Mouse (Mus musculus): ENCODE measurements around the gene Arhgap8.

Arhgap8 gene

DNA sequence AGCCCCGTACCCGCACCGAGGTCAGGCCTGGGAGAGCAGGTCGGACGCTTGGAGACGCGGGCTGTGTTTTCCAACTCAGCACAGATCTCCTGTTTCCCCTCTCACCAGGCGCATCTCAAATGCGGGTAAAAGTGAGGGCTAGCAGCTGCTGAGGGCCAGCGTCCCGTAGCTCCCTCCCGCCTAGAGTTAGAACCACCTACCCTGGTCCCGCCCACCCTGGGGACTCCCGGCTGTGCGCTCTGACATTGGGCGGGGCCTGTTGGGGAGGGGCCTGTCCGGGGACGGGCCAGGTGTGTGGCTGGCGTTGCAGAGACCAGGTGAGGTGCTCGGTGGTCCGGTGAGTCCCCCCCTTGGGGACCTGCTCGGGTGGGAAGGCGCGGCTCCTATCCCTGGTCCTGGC lies at the start of gene Arhgap8:
Arhgap8 (plus strand) TSS at position 262 of the 400 bp plus-strand sequence.
- DNase-seq (ENCODE audit: low spot score): no peak

DNA sequence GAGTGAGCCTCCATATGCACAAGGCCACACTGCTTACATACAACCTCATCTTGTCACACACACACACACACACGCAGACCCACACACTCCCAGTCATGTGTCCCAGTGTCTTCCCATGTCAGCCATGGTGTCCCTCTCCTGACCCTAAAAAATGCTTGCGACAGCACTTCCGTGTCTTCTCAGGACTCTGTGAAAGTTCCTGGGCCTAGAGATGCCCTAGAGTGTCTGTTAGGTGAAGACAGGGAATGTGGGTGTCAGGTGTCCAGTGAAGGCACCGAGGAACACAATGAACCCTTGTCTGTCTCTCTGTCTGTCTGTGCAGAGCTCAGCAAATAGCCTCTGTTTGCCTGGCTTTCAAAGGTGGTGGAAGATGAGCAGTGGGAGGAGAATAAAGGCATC lies 49.2 kb upstream of the Arhgap8 start:
- no peak for DNase-seq (ENCODE audit: low spot score)

DNA sequence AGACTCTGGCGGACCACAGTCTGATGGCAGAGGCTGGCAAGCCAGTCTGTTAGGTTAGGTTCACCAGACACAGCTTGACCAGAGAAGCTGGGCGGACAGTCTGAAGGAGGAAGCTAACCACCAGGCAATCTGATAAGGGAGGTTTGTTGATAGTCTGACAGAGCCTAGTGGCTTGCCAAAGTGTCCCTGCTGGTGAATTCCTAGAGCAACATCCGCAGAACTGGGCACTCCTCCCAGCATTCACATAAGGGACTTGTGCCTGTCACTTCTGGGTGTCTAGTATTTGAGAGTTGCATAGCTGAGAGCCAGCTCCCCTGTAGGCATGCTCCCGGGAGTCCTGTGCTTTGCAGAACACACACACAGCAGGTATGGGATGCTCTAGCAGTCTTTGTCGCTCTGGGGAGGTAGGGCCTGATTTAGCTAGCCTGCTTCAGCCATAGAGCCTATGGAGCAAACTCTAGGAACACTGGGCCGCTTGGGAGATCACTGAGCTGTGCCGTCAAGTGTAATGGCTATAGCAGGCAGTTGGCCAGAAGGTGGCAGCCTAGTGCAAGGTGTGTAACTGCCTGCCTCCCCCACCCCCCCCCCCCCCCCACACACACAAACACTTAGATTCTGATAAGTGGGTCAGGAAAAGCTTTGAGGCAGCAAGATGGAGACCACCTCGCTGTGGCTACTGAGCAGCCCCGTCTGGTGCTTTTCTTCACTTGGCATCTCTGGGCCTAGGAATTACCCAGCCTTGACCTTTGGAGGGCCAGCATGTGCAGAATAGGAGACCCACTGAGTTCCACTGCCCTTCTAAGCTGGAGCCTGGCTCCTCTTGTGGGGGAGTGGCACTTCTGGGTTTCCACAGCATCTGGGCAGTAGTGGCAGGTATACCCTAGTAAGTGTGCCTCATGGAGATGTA lies 48.2 kb upstream of the Arhgap8 start:
- peak; percentile 72 for DNase-seq (ENCODE audit: low spot score)

DNA sequence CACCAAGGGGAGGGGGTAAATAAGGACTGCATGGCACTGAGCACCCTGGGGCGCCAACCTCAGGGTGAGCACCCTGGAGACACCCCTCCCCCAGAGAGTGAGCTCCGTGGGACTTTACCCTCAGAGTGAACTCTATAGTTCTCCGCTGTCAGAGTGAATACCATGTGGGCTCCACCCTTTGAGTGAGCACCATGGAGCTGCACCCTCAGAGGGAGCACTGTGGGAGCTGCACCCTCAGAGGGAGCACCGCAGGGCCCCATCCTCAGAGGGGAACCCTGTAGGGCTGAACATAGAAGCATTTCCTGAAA lies 47.6 kb upstream of the Arhgap8 start:
- DNase-seq (ENCODE audit: low spot score): no peak

DNA sequence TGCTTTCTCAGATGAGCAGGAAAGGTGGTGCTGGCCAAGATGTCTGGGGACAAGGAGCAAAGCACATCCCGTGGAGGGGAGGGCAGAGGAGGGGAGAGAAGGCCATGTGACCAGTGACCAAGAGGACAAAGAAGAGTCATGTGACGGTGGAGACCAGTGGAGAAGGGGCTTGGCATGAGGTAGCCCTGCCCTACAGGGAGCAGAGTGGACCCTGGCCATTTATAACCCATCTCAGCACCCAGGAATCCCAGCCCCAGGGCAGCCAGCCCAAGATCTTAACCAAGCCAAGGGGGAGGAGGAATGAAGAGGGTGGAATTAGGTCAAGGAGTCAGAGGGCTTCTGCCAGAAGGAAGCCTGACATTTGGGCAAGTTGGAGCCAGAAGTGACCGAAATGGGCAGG lies 47.2 kb upstream of the Arhgap8 start:
- DNase-seq (ENCODE audit: low spot score): no peak

DNA sequence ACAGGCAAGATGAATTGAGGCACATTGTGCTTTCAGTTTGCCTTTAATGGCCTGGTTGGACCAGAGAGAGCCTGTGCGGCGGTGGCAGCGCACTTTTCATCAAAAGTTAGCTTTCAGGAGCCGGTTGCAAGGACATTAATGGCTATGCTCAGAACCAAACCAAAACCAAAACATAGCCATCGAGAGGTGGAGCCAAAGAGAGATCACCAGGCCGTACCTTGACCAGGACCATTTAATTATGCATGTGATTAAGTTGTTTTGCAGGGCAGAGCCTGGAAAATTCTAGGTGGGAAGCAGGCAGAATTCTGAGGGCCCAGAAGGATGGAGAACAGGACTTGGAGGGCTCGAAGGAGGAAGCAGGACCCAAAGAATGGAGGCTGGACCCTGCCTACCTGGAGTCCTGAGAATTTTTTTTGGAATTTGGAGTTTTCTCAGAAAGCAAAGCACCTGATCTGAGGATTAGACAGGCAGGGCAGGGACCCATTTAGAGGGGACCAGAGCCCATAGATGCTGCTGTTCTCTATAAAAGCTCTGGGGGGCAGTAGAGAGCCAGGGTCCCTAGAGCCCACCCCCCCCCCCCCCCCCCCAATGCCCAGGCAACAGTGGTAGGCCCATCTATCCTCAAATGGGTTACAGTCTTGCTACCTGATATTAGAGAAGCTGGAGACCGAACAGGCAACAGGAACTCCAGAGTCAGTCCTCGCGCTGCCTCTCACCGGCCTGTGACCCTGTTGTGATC lies 45.4 kb upstream of the Arhgap8 start:
- peak; percentile 47 for DNase-seq (ENCODE audit: low spot score)

DNA sequence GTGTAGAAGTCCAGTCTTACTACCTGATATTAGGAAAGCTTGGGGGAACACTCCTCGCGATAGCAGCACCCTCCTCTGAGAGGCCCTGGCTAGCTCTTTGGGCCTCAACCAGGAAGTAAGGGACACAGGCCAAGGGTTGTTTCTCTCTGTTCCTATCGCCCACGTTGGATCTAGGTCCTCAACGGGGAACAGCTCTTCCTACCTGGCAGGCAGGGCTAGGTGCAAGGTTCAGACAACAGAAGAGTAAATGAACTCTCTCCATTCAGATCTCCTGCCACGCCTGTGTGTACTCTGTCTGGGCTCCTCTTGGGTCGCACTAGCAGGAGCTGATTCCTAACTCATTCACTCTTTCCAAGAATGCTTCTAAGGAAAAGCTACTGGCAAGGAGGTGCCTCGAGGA lies 44.5 kb upstream of the Arhgap8 start:
- no peak for DNase-seq (ENCODE audit: low spot score)

DNA sequence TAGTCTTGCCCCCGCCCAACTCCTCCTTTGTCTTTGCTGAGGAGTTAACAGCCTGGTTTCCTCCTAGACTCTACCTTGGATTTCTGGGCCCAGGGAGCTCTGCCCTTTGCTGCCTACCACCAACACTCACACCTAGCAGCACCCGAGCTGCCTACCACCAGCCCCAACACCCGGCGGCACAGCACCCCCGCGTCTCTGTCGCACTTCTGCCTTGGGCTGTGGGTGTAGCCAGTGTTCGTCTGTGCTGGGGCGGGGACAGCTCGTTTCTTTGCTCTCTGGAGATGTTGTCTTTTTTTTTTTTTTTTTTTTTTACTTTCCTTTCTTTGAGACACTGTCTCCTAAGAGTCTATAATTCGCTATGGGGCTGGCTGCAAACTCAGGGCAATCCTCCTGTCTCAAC lies 41.9 kb upstream of the Arhgap8 start:
- no peak for DNase-seq (ENCODE audit: low spot score)

DNA sequence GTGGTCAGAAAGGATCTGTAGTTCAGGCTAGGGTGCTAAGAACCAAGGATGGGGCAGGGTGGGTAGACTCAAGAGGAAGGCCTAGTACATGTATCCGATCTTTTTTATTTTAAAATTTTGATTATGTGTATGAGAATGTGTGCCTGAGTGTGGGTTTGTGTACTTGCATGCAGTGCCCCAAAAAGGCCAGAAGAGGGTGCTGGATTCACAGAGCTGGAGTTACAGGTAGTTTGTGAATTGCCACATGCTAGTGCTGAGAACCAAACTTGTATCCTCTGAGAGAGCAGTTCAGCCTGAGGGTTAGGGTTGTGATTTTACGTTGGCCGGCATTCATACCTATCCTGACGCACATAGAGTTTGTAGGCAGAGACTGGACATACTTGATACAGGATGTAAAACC lies 40.8 kb upstream of the Arhgap8 start:
- DNase-seq (ENCODE audit: low spot score): no peak

DNA sequence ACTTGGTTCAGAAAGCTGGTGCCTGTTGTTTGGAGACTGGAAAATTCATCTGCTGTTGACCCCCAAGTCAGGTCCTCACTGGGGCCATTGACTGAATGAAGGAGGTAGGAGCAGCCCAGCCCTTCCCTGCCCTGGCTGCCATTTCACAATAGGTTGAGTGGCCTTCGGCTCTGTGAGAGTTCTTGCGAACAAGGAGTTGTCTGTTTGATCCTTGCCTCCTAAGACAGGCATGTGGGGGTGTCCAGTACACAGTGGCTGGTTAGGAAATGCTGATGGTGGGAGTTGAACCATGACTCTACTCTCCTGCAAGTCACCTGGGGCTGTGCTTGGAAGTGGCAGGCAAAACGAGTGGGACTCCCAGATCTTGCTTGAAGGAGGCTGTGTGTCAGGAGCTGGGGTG lies 40.1 kb upstream of the Arhgap8 start:
- DNase-seq (ENCODE audit: low spot score): no peak

DNA sequence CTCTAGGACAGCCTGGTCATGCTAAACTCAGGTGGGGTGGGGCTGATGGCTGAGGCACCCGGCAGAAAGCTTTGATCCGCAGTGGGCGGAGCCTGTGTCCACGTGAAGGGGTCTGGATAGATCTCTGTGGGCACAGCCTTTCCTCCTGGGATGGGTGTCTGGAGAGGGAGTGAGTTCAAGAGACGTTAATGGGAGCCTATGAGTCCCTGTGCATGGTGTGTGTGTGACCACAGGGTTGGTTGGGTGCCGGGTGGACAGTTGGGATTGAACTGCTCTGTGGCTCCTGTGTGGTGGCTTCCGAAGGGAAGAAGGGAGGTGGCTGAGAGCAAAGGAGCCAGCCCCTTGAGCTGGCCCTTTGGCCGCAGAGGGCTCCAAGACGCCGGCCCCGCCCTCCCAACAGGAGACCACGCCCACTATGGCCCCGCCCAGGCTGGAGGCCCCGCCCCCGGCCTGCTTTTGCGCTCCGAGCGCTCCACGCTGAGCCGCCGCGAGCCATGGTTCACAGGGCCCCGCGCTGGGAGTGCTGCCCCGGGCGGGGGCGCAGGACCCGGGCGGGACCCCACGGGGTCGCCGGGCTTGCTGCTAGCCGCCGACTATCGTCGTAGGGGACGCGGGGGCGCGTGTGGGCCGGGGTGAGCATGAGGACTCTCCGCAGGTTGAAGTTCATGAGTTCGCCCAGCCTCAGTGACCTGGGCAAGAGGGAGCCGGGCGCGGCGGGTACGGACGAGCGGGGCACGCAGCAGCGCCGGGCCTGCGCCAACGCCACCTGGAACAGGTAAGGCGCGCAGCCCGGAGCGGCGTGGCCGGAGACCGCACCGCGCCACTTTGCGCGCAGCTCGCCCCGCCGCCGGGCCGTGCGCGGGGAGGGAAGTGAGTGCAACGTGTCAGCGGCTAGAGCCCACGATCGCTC lies 39.1 kb upstream of the Arhgap8 start:
- DNase-seq (ENCODE audit: low spot score): peak; percentile 91

DNA sequence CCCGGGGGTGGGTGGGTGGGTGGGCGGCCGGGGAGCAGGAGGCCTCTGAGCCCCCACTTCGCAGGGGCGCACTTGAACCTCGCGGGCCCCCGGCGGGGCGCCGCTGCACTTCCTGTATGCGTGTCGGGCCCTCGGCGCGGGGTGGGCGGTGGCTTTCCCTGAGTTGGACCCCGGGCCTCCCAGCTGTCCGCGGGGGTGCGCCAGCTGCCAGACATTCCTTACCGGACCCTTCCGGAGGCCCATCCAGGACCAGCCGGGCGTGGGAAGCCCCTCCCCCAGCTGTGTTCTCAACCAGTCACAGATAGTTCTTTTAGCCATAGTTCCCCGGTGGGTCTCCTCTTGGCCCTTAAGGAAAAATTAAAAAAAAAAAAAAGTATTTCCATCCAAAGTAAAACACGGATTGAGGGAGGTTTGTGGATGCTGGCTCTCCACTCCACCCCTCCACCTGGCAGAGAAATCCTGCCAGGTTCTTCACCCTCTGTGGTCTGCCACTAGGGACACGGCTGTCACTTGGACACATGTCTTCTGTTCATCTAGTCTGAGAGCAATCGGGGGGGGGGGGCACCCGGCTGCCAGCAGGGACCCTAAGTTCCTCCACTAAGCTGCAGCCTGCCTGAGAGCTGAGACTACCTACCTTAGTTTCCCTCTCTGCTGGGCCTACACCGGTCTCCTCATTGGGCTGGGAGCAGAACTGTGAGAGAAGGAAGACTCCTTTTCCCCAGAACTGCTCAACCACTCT lies 38.2 kb upstream of the Arhgap8 start:
- peak; percentile 73 for DNase-seq (ENCODE audit: low spot score)

DNA sequence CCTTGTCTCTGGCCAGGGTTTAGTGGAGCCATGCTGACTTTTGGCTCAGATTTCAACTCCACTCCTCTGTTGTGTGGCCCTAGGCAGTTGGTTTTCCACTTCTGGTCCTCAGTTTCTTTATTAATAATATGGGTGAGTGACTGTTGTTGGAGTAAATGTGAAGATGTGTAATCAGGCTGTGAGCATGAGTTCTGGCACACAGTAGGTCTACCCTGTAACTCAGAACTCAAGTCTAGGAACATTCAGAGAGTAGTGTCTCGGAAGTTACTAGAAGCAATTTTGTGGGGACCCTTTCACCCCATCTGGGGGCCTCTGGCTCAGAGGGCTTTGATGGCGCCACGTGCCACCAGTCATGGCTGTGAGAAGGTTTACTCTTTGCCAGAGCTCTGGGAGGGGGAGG lies 37.6 kb upstream of the Arhgap8 start:
- DNase-seq (ENCODE audit: low spot score): no peak

DNA sequence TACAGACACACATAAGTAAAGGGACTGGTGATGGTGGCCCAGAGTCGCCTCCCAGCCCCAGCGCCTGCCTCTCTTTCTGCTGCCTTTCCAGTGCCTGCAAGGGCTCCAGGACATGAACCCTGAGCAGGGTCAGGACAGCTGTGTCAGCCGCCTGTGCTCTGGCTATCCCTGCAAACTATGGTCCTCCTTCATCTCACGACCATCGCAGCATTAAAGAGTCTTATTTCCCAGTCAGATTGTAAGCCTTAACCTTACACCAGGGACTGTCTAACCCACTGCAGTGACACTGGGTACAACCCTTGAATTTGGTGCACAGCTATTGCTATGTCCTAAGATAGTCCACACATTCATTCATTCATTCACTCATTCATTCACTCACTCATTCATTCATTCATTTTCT lies 37.0 kb upstream of the Arhgap8 start:
- DNase-seq (ENCODE audit: low spot score): no peak

DNA sequence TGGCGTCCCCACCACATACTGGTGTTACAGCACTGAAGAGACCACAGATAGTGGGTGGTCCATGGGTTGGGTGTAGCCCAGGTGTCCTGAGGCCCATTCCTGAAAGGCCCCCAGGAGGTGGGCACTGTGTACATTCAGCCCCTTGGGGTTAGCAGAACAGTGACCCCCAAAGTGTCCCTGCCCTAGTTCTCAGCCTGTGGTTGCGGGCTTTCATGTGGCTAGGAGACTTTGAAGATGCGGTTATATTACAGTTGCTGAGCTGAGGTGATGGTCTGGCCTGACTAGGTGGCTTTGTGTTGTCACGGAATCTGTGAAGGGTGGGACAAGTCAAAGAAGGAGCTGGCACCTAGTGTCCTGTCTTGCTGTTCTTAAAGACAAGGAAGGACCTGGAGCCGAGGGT lies 35.3 kb upstream of the Arhgap8 start:
- DNase-seq (ENCODE audit: low spot score): no peak

DNA sequence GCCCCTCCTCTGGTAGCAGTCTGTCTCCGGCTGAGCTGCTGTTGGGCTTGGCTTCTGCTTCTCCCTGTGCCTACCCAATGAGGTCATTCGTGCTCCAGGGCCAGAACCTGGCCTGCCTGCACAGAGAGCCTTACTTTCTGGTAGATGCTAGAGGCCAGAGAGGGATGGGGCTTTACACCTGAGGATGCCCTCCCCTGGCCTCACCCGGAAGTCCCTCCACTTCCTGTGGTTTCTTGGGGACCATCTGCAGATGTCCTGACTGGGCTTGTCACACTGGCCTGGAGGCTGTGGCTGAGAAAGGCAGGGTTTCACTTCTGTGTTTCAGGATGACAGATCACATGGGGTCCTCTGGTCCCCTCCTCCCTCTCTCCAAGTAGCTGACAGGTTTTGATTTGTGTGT lies 34.4 kb upstream of the Arhgap8 start:
- DNase-seq (ENCODE audit: low spot score): no peak

DNA sequence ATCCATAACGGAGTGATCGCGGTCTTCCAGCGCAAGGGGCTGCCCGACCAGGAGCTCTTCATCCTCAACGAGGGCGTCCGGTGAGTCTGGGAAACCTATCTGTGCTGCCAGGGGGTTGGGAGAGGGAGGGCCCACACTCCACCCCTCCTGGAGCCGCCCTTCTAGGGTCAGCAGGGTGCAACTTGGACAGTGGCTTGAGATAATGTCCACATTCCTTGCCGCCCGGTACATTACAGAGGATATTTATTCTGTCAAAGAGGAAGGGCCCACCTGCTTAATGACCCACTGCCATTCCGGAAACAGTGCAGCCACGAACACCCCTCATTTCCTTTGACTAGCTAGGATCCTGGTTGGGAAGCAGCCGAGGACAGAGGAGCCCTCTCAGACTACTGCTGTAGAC lies 31.9 kb upstream of the Arhgap8 start:
- DNase-seq (ENCODE audit: low spot score): no peak

DNA sequence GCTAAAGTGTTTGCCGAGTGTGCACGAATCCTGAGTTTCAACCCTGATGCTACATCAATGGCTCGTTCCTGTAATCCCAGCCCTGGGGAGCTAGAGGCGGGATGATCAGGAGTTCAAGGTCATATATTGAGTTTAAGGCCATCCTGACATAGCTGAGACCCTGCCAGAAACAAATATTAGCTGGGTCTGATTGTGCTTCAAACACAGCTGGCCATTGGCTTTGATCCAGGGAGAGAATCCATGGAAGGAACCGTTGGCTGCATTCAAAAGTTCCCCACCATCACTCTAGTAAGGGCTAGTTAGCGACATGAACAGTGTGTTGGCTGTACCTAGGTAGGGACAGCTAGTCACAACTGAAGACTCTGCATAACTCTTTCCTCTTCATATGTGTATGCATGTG lies 30.5 kb upstream of the Arhgap8 start:
- no peak for DNase-seq (ENCODE audit: low spot score)

DNA sequence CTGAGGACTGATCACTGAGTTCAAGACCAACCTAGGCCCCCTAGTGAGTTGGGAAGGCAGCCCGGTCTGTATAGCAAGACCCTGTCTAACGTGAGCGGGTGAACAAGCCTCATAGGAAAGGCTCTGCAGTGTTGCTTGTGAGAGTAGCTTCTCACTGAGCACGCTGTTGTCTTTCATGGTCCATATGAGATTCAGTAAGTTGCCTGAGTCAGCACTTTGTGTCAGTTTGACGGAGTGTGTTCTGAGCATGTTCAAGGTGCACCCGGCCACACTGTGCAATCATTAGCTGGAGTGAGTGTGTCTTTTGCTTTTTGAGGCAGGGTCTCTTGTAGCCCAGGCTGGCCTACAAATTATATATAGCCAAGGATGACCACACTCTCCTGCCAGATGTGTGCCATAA lies 28.3 kb upstream of the Arhgap8 start:
- no peak for DNase-seq (ENCODE audit: low spot score)

DNA sequence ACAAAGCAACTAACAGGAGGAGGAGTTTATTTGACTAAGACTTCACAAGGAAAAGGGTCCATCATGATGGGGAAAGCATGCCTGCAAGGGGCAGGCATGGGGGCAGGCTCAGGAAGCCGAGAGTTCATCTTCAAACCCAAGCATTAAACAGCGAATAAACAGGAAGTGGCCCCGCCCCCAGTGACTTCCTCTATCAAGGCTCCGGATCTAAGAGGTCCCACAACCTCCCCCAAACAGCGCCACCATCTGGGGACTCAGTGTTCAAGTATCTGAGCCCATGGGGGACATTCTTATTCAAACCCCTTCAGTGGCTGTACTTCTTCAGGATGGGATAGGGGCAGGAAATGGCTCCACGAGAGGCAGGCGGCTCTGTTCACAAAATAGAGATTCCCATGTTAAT lies 27.2 kb upstream of the Arhgap8 start:
- no peak for DNase-seq (ENCODE audit: low spot score)

DNA sequence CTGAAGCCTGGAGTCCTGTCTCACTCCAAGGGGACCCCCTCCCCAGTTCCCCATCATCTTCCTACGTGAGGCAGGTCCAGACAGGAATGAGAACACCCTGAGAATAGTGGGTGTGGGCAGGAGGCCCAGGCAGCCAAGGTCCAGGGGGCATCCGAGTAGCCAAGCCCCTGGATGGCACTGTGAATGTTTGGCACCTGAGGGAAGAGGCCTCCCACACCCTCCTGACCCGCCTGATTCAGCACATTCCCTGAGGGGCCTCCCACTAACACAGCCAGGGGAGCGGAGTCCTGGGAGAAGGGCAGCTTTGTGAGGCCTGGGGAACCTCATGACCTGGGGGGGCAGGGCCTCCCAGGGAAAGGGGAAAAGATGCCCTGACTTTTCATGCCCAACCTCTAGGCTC lies 23.8 kb upstream of the Arhgap8 start:
- no peak for DNase-seq (ENCODE audit: low spot score)

DNA sequence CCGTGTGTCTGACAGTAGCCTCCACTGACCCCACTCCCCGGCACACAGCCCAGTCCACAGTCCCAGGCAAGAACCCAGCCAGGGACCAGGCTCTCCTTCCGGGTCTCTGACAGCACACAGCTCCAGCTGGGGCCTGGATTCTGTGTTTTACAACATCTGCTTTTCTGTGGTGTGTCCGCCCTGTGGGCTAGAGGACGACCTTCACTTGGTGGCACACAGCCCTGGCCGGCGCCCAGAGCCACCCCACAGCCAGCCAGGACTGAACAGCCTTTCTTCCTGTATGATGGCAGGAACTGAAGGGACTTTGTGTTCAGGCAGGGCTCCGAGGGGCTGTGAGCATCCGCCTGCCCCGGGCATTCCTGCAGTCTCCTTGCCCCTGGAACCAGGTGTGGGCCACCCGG lies 22.2 kb upstream of the Arhgap8 start:
- no peak for DNase-seq (ENCODE audit: low spot score)
